Mouse (Mus musculus): ENCODE results near the gene Cdhr5.

GRCm38 (mm10) chr7:141264761-141265410 is 11.7 kb downstream of the Cdhr5 start:
- peak; percentile 67 for TF ChIP-seq CTCF (IDR thresholded peaks at IDR 0.05; ENCODE audit: low read depth)
- TF ChIP-seq EP300 (IDR thresholded peaks at IDR 0.05; ENCODE audit: low read depth), result no peak

Data from heart, postnatal 0 days (tissue).